Mouse (Mus musculus) layer of hippocampus, adult 11-12 months (tissue): ENCODE data around the gene Snx30.

ENCODE experiments used
- DNase-seq: peaks from one replicate; pipeline ENCODE4 v3.0.0; 2022; ENCODE audit warnings: low spot score

The Snx30 gene

DNA sequence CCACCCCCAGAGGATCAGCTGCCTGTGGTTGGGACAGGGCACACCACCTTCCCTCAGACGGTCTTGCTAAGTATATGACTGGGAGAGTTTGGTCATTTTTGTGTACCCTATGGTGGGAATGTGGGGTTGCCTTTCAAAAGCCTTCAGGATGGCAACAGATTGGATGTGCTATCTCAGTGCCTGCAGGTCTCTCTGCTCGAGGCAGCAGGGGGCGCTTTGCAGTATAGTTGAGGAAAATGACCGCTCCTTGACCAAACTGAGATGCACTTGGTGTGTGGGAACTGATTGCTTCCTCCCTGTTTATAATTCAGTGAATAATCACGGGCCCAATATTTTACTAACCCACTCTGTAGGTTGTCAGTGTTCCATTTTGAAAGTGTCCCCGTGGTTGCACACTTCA, 96.9 kb downstream of the Snx30 start:
- no peak for DNase-seq

DNA sequence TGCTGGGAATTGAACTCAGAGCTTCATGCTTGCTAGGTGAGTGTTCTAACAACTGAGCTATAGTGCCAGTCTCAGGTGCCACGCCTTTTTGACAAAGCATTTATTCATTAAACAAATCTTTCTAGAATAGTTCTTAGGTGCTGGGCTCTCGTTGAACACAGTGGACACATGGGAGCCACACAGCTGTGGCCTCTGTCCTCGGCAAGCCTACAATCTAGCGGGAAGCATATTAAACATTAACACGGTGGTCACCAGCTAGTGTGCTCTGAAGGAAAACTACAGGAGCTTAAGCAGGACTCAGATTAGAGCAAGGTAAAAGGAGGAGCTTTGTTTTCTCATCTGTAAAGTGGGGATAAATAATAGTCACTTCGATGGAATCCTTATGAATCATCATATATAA, 101.5 kb downstream of the Snx30 start:
- DNase-seq, result no peak

DNA sequence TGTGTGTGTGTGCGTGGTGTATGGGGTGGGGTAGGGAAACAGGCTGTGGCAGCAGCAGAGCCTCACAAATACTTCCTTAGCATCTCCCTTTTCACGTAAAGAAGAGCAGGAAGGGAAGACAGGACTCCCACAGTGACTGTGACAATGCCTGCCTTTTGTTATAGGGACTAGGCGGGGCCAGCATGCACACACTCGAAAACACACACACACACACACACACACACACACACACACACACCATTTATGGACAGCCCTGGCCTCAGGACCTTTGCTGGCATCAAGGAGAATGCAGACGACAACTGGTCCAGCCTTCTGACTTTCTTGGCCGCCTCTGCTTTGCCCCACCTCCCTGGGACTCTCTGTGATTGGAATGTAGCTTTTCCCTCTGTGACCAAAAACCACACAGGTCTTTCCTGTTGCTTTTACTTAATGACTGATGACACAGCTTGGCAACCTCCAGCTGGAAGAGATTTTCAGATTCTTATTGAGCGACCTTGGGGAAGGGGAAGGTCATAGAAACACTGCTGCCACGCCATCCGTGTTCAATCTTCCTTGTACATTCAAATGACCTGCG, 102.1 kb downstream of the Snx30 start:
- DNase-seq, result no peak

DNA sequence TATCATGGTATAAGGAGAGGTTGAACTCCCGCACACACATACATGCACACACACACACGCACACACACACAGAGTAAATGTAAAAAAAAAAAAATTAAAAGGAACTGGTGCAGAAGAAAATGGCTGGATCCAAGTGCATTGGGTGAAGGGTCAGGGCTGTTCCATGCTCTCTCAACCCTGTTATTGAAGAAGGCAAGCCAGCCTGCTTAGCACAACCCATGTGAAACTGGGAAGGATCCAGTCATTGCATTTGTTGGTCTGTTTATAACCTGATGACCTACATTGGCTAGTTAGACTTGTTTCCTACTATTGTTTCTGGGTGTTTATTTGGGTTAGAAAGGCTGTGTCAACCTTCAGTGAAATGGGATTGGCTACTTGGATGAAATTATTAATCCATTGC, 103.1 kb downstream of the Snx30 start:
- no peak for DNase-seq

- no peak for DNase-seq
Measured at GRCm38 (mm10) chr4:59914608-59915403, 109.2 kb downstream of the Snx30 start, which contains the start of gene Slc46a2. Slc46a2 (minus strand) TSS chr4:59915056.

DNA sequence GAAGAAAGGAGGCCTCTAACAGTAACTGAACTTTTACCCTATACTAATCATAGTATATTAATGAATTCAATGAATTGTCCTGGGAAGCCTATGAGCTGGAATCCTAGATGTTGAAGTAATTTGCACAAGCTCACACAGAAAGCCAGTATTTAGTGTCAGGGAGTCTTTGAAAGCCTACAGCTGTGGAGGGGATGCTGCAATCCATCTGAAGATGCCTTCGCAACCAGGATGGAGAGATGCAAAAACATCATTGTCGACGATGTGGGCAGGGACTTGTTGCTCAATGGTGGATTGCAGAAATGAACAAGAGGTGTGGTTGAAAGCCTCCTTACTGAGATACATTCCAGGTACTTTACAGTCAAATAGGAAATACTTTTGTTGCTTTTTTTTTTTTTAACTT, 112.3 kb downstream of the Snx30 start:
- no peak for DNase-seq

GRCm38 (mm10) chr4:59925082-59925481, 119.4 kb downstream of the Snx30 start:
- no peak for DNase-seq

DNA sequence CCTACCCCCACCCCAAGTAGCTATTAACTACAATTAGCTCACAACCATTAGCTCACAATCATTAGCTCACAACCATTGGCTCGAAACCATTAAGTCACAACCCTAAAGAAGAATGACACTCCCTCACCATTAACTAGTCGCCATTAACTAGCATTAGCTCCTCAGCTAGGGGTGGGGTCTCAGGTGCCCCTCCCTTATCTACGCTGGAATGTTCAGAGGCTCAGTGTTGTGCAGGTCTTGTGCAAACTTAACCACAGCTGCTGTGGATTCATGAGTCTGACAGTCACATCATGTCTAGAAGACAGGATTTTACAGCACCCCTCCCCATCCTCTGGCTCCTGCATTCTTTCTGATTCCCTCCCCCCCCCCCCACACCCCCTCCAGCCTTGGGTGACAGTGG, 122.0 kb downstream of the Snx30 start:
- DNase-seq, result no peak

DNA sequence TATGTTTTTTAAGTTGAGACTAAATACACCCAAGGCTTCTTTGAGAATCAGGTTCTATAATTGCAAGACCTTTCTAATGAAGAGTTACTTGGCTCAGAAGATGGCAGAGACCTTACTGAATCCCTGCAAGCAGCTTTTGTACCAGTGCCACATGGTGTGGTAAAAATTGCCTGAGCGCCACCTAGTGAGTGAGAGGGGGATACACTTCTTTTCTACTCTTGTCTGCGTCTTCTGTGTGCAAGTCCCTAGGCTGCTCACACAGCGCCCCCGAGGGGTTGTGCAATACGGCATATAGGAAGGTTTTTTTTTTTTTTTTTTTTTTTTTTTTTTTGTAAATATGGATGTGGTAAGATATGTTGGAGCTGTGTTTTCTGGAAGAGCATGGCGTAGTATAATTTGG, 122.7 kb downstream of the Snx30 start:
- peak; percentile 81 for DNase-seq

DNA sequence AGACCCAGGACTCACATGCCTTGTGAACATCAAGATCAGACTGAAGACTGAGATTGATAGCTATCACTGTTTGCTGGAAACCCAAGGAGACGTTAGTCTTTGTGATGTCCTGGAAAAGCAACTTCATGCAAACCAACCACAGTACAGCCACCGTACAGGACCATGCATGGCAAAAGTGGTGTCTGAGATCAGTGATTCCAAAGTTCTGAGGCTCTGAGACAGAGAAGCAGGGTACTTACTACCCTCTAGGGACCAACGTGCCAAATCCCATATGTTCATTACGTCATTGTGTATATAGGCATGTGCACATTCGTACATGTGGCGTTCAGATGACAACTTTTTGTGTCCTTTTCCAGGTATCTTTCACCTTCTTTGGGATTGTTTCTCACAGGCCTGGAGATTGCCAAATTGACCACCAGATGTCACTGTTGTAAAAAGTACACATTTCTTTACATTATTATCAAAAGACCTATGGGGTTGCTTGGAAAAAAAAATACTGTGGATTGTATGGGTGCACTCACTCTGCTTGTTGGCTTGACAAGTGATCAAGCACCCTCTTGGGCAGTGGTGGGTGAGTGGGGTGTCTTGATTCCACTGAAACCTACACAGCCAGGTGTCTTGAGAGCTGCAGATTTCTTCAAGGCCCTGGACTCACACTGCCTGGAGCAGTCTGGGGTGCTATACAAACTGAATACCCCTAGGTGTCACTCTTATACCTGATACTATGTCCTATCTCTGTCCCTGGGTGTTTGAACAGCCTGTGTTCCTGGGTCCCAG, 127.1 kb downstream of the Snx30 start:
- DNase-seq, result peak; percentile 8

DNA sequence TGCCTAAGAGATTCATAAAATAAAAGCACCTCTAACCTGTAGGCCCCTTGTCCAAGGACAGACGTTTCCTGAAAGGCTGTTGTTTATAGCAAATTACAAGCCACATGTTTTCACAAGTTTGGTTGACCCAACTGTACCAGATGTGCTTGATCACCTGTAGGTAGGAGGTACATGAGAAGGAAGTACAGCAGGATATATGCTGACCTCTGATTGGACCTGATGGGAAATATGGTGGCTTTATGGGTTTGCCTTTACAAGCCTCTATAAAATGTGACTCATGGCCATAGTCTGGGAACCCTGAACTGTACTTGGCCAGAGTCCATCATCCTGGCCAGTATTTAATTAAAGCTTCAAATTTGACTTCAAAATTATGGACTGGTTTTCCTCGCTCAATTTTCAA, 131.9 kb downstream of the Snx30 start:
- DNase-seq, result no peak
